ENCODE assay signal across 8 mouse cellular contexts in the genomic region with DNA sequence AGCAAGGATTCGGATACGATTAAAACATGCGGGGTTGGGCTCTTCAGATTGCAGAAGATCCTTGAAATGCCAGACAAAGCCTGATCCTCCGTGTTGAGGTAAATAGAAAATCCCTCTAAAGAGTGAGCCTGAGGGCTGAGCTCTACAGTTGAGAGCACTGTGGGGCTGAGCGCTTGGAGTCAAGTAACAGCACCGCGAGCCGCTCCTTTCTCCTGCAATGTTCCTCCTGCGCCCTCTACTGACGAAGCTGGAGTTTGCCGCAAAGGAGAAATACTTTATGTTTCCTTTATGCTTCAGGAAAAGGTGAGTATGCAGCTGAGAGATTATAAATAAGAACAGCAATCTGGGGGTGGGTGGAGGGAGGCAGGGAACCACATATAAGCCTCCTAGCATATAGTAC. TPM values are rescaled to one million over a fixed set of nuclear protein-coding genes. Genes with fewer than 3 reads are reported as not detected.
DNase-seq lines count a peak whose midpoint lies in the region; ATAC-seq and TF ChIP-seq lines count a peak whose summit lies in the region.

No protein-coding gene starts in this region.

- no peak overlapping the region for H3K4me3 ChIP-seq in midbrain, postnatal 0 days (ENCODE audit: low read depth, low read length)

- no peaks in the 10 kb centered on the region for H3K9me3 ChIP-seq in midbrain, postnatal 0 days (ENCODE audit: low read length)

- no peaks in the 10 kb centered on the region for H3K4me1 ChIP-seq in midbrain, postnatal 0 days (ENCODE audit: insufficient read depth, low read length)

- peak; percentile 77 for ATAC-seq in midbrain, postnatal 0 days (ENCODE audit: low FRiP score)

- no peak overlapping the region for H3K9ac ChIP-seq in midbrain, postnatal 0 days (replicated peaks; ENCODE audit: low read length, poor library complexity, severe bottlenecking)

- intact Hi-C loops in left cerebral cortex, postnatal 36 days (cut with DNase I), result loop anchor here (5.0 to 10.0 kb wide), 3 partner anchors 105 to 1100 kb away; no protein-coding TSS in a partner anchor

- peak; percentile 98 for TF ChIP-seq CTCF in midbrain, postnatal 0 days (IDR thresholded peaks at IDR 0.05)

- no peak overlapping the region for H3K27ac ChIP-seq in midbrain, postnatal 0 days (ENCODE audit: low read depth, low read length)

- H3K27me3 ChIP-seq in midbrain, postnatal 0 days (ENCODE audit: insufficient read depth, low read length), result no peaks in the 10 kb centered on the region

- H3K36me3 ChIP-seq in midbrain, postnatal 0 days (ENCODE audit: insufficient read depth, low read length), result no peaks in the 10 kb centered on the region

- 0 out of 2 replicates have a peak overlapping the region, but pooled peaks have one; percentile 23 for H3K4me2 ChIP-seq in midbrain, postnatal 0 days (ENCODE audit: low read depth, low read length, poor library complexity, severe bottlenecking)

- WGBS in midbrain, postnatal 0 days, result 9% methylated on average over 11 of the region's 11 CpGs

- peak; percentile 30 to 52 for DNase-seq in urinary bladder, adult 18-20 months (ENCODE audit: low spot score in 2 of 2)
- no peak for DNase-seq in urinary bladder, postnatal 10 days (ENCODE audit: low spot score)
- peak; percentile 71 to 84 for DNase-seq in cerebellum, postnatal 25 days
- peak; percentile 72 to 83 for DNase-seq in frontal cortex, postnatal 36 days (ENCODE audit: low spot score in 2 of 2)
- DNase-seq in kidney, adult 18-20 months, result peak; percentile 79
- DNase-seq in left cerebral cortex, postnatal 36 days (ENCODE audit: low spot score in 2 of 2), result peak; percentile 69 to 75
- DNase-seq in midbrain, postnatal 0 days (ENCODE audit: low spot score), result peak; percentile 82
- peak; percentile 53 to 79 for DNase-seq in spleen, postnatal 4 days (ENCODE audit: low spot score in 2 of 2)

RNA-seq across cellular contexts. Expression of a gene that starts 47.4 kb away (rescaled TPM):
- total RNA-seq in left cerebral cortex, postnatal 36 days (2021), result 100 to 1,000 TPM; 111 to 158 TPM
- total RNA-seq in midbrain, postnatal 0 days (2014; rRNA removed), result 37.3 and 40.0 TPM in 2 replicates
- polyA plus RNA-seq in midbrain, postnatal 0 days (2015; fragmentation: Nextera tagmentation; extraction: Ambion mirVana), result 139 and 147 TPM in 2 replicates

RNA-seq across cellular contexts. Expression of a gene that starts 50.9 kb away (rescaled TPM):
- total RNA-seq in left cerebral cortex, postnatal 36 days (2021), result 1 to 10 TPM in 1 of 2 experiments, under 1 TPM in 1; 0.91 to 1.2 TPM
- total RNA-seq in midbrain, postnatal 0 days (2014; rRNA removed), result 0.27 TPM in 1 of 2 replicates, not detected in the other
- not detected in 2 replicates for polyA plus RNA-seq in midbrain, postnatal 0 days (2015; fragmentation: Nextera tagmentation; extraction: Ambion mirVana)
